Mouse (Mus musculus): ENCODE data around the gene Zfp746. TPM values are rescaled to one million over a fixed set of nuclear protein-coding genes. Genes with fewer than 3 reads are reported as not detected.

Gene Zfp746
- total and polyA plus RNA-seq, 3 experiments = 17.8 to 22.1 TPM; not detected in 1

- DNase-seq (ENCODE audit: low read depth, low spot score) = peak; percentile 77
- H3K4me1 ChIP-seq (ENCODE audit: control insufficient read depth in 1 of 2, insufficient read depth in 2 of 2, low read length in 2 of 2) = peaks cover 0 to 19% of the 10 kb centered on the region in 2 experiments; a peak in 3 of 4 replicates
- H3K36me3 ChIP-seq (ENCODE audit: control insufficient read depth in 1 of 2, insufficient read depth in 2 of 2, low read length in 2 of 2) = peaks cover 3 to 15% of the 10 kb centered on the region in 2 experiments
- peak overlapping the region; percentile 74 for H3K9ac ChIP-seq (ENCODE audit: control insufficient read depth, low read depth, low read length, poor library complexity, severe bottlenecking)
- H3K9me3 ChIP-seq (replicated peaks; ENCODE audit: insufficient read depth, low read length) = no peaks in the 10 kb centered on the region
- H3K27ac ChIP-seq (ENCODE audit: control insufficient read depth, low read depth, low read length) = no peak overlapping the region
- peak overlapping the region; percentile 84 to 92 for H3K4me3 ChIP-seq (ENCODE audit: control insufficient read depth in 1 of 2, insufficient read depth in 1 of 2, low read depth in 2 of 2, low read length in 2 of 2)
- peaks cover 11% of the 10 kb centered on the region for H3K79me2 ChIP-seq (ENCODE audit: control insufficient read depth, insufficient read depth, low read length, poor library complexity)
- no peaks in the 10 kb centered on the region for H3K27me3 ChIP-seq (ENCODE audit: control insufficient read depth in 1 of 2, insufficient read depth in 2 of 2, low read length in 2 of 2)
- TF ChIP-seq CHD1 (IDR thresholded peaks at IDR 0.05; ENCODE audit: low read depth, low read length) = 0 out of 2 replicates have a peak, but pooled peaks have one; percentile 48
- TF ChIP-seq MYB (IDR thresholded peaks at IDR 0.05; ENCODE audit: low read depth, low read length) = peak; percentile 38; the same call in 1 of the 2 replicates
- TF ChIP-seq GATA1 (IDR thresholded peaks at IDR 0.05; ENCODE audit: low read depth, low read length) = no peak
- TF ChIP-seq CTCF (IDR thresholded peaks at IDR 0.05 in 2 of 3, conservative IDR thresholded peaks at IDR 0.05 in 1 of 3; ENCODE audit: control insufficient read depth in 1 of 3, insufficient read depth in 1 of 3, low read depth in 2 of 3, low read length in 3 of 3, poor library complexity in 1 of 3, severe bottlenecking in 1 of 3) = peak; percentile 4 to 38 (median 23); a peak in 3 of 6 replicates
- TF ChIP-seq SIN3A (IDR thresholded peaks at IDR 0.05; ENCODE audit: low read length) = peak; percentile 24; the same call in 1 of the 2 replicates
Observed at GRCm38 (mm10) chr6:48086957-48087715, 743 bp upstream of the Zfp746 start.

GRCm38 (mm10) chr6:48085521-48086404, 630 bp downstream of the Zfp746 start:
- no peak for TF ChIP-seq MAFK (IDR thresholded peaks at IDR 0.05; ENCODE audit: borderline replicate concordance, low read depth, low read length)
- no peak for TF ChIP-seq ETS1 (IDR thresholded peaks at IDR 0.05; ENCODE audit: low read depth, low read length)
- 0 out of 2 replicates have a peak, but pooled peaks have one; percentile 9 for TF ChIP-seq MAZ (IDR thresholded peaks at IDR 0.05; ENCODE audit: low read depth, low read length)
- TF ChIP-seq MXI1 (IDR thresholded peaks at IDR 0.05; ENCODE audit: low read depth, low read length) = peak; percentile 6; the same call in 1 of the 2 replicates
- TF ChIP-seq TCF12 (IDR thresholded peaks at IDR 0.05; ENCODE audit: low read depth, low read length) = no peak
- TF ChIP-seq NELFE (IDR thresholded peaks at IDR 0.05; ENCODE audit: low read depth, low read length) = no peak
- peak; percentile 81 for TF ChIP-seq ZKSCAN1 (IDR thresholded peaks at IDR 0.05; ENCODE audit: low read depth, low read length)
- H3K9ac ChIP-seq (ENCODE audit: control insufficient read depth, low read depth, low read length, poor library complexity, severe bottlenecking) = peak overlapping the region; percentile 90
- H3K27ac ChIP-seq (ENCODE audit: control insufficient read depth, low read depth, low read length) = peak overlapping the region; percentile 14
- H3K79me2 ChIP-seq (ENCODE audit: control insufficient read depth, insufficient read depth, low read length, poor library complexity) = peaks cover 11% of the 10 kb centered on the region
- H3K4me3 ChIP-seq (ENCODE audit: control insufficient read depth in 1 of 2, insufficient read depth in 1 of 2, low read depth in 2 of 2, low read length in 2 of 2) = peak overlapping the region; percentile 83 to 96
- peaks cover 0 to 19% of the 10 kb centered on the region in 2 experiments; a peak in 3 of 4 replicates for H3K4me1 ChIP-seq (ENCODE audit: control insufficient read depth in 1 of 2, insufficient read depth in 2 of 2, low read length in 2 of 2)
- H3K9me3 ChIP-seq (replicated peaks; ENCODE audit: insufficient read depth, low read length) = no peaks in the 10 kb centered on the region
- DNase-seq (ENCODE audit: low read depth, low spot score) = peak; percentile 63
- H3K27me3 ChIP-seq (ENCODE audit: control insufficient read depth in 1 of 2, insufficient read depth in 2 of 2, low read length in 2 of 2) = no peaks in the 10 kb centered on the region
- peaks cover 7 to 15% of the 10 kb centered on the region in 2 experiments for H3K36me3 ChIP-seq (ENCODE audit: control insufficient read depth in 1 of 2, insufficient read depth in 2 of 2, low read length in 2 of 2)

Measured in MEL (cell line).